Mouse (Mus musculus): ENCODE results near the gene Magt1.
A peak's percentile ranks its signal among the peaks of the same experiment; 100 is the strongest.
"Not testable (repeated sequence)": the region's sequence is repeated elsewhere in the genome, so short reads cannot be mapped to it uniquely, and the experiment has no call there.

The Magt1 gene

GRCm38 (mm10) chrX:106011465-106012159, at the start of gene Magt1:
Magt1 (minus strand) TSS chrX:106011906.
- DNase-seq (ENCODE audit: low spot score): peak; percentile 85

GRCm38 (mm10) chrX:106048191-106048590, 36.5 kb upstream of the Magt1 start:
- DNase-seq (ENCODE audit: low spot score): no peak

GRCm38 (mm10) chrX:106045928-106046327, 34.2 kb upstream of the Magt1 start:
- no peak for DNase-seq (ENCODE audit: low spot score)

- no peak for DNase-seq (ENCODE audit: low spot score)
Measured at GRCm38 (mm10) chrX:106045455-106045854, 33.7 kb upstream of the Magt1 start.

GRCm38 (mm10) chrX:106043863-106044617, 32.3 kb upstream of the Magt1 start:
- peak; percentile 7 for DNase-seq (ENCODE audit: low spot score)

- no peak for DNase-seq (ENCODE audit: low spot score)
Measured at GRCm38 (mm10) chrX:106037185-106037752, 25.6 kb upstream of the Magt1 start.

- DNase-seq (ENCODE audit: low spot score): no peak
Measured at GRCm38 (mm10) chrX:106035727-106036126, 24.0 kb upstream of the Magt1 start.

GRCm38 (mm10) chrX:106031124-106031523, 19.4 kb upstream of the Magt1 start:
- DNase-seq (ENCODE audit: low spot score): no peak

GRCm38 (mm10) chrX:106030176-106030575, 18.5 kb upstream of the Magt1 start:
- DNase-seq (ENCODE audit: low spot score): no peak

- DNase-seq (ENCODE audit: low spot score): no peak
Measured at GRCm38 (mm10) chrX:106027343-106027674, 15.6 kb upstream of the Magt1 start.

GRCm38 (mm10) chrX:106026418-106027342, 15.0 kb upstream of the Magt1 start, which contains the start of gene Atp7a:
Atp7a (plus strand) TSS chrX:106027276.
- peak; percentile 94 for DNase-seq (ENCODE audit: low spot score)

GRCm38 (mm10) chrX:106017516-106017915, 5.8 kb upstream of the Magt1 start:
- no peak for DNase-seq (ENCODE audit: low spot score)

GRCm38 (mm10) chrX:106017102-106017501, 5.4 kb upstream of the Magt1 start:
- DNase-seq (ENCODE audit: low spot score): no peak

GRCm38 (mm10) chrX:106015571-106016322, 4.0 kb upstream of the Magt1 start, which contains the start of gene Cox7b:
Cox7b (plus strand) TSS chrX:106015700.
- DNase-seq (ENCODE audit: low spot score): peak; percentile 80

- DNase-seq (ENCODE audit: low spot score): not testable (repeated sequence)
Measured at GRCm38 (mm10) chrX:106014741-106015377, 3.2 kb upstream of the Magt1 start.

GRCm38 (mm10) chrX:106013217-106013616, 1.5 kb upstream of the Magt1 start:
- peak; percentile 53 for DNase-seq (ENCODE audit: low spot score)

GRCm38 (mm10) chrX:106012559-106012958, 853 bp upstream of the Magt1 start:
- no peak for DNase-seq (ENCODE audit: low spot score)

GRCm38 (mm10) chrX:106010762-106011161, 944 bp downstream of the Magt1 start:
- no peak for DNase-seq (ENCODE audit: low spot score)

- DNase-seq (ENCODE audit: low spot score): no peak
Measured at GRCm38 (mm10) chrX:106001605-106002004, 10.1 kb downstream of the Magt1 start.

GRCm38 (mm10) chrX:105957091-105957490, 54.6 kb downstream of the Magt1 start:
- DNase-seq (ENCODE audit: low spot score): not testable (repeated sequence)

- no peak for DNase-seq (ENCODE audit: low spot score)
Measured at GRCm38 (mm10) chrX:105953999-105954398, 57.7 kb downstream of the Magt1 start.

Measured in T-cell, adult 2 months (primary cell).